Mouse (Mus musculus): ENCODE data around the gene Duxf3.

DNA sequence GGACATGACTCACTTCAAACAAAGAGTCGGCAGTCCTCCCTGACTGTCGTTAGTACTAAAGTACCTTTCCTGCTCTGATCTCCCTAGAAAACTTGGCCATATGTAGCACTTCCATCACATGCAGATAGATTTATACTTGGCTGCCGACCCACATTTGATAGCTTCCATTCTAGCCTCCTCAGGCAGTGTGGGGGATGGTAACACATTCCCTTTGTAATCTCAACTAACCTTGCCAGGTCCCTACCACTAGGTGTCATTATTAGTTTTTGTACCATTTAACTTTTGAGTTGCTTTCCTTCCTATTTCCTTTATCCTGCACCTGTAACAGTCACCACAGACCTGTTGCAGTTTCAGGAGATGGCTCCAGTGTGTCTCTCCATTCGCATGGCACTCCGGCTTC is 26.0 kb upstream of the Duxf3 start:
- TF ChIP-seq CTCF (IDR thresholded peaks at IDR 0.05; ENCODE audit: extremely low read depth, insufficient read depth, insufficient read length, insufficient replicate concordance) (no peak), POLR2A (IDR thresholded peaks at IDR 0.05; ENCODE audit: low read depth, low read length) (no peak)

All from spleen, adult 2 months (tissue).